Mouse (Mus musculus): Measurements from ENCODE around the gene Rad54l2.

DNA sequence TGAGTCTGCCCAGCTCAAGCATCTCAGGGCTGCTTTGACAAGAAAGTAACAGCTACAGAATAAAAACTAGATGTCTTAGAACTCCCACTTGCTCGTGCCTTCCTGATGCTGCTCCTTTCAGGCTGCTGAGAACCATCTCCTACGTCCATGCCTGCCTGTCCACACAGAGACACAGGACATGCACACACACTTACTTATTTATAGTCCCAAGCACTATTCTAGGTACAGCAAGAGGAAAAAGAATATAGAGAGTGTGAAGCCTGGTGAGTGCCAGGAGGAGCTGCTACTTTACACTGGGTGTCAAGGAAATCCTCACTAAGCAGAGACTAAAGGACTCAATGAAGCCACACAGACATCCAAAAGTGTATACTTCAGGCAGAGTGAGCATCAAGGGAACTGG lies 34.7 kb downstream of the Rad54l2 start:
- TF ChIP-seq CTCF (IDR thresholded peaks at IDR 0.05; ENCODE audit: low read depth) (no peak), EP300 (optimal IDR thresholded peaks at IDR 0.05) (no peak)
